Mouse (Mus musculus): Measurements from ENCODE around the gene Txndc8.

DNA sequence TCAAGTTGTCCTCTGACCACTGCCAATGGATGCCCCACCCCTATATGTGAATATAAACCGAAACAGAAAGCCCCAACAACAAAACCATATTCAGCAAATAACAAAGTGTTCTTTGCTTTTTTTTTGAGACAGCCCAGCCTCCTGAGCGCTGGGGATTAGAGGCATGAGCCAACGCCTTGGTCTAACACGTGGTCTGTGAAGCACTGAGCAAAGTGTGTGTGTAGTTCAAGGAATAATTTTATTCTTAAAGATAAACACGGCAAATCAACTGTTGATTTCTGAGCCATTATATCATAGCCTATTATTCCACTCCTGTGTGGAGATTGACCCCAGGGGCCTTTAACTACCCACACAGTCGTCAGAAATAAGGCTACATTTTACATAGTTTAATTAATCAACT is 54.3 kb downstream of the Txndc8 start:
- TF ChIP-seq HCFC1 (IDR thresholded peaks at IDR 0.05; ENCODE audit: borderline replicate concordance, insufficient read depth, low read length), result no peak
- no peak for TF ChIP-seq ZNF384 (IDR thresholded peaks at IDR 0.05; ENCODE audit: low read depth, low read length)
- TF ChIP-seq MAFK (IDR thresholded peaks at IDR 0.05; ENCODE audit: insufficient read depth, low read depth, low read length), result no peak
- TF ChIP-seq CHD2 (IDR thresholded peaks at IDR 0.05; ENCODE audit: low read depth, low read length), result no peak

Measured in ES-E14 (cell line).